Comparison of ENCODE assay signal across 11 mouse cellular contexts in genomic region chr3:66690906-66691522, GRCm38 (mm10).
DNase-seq lines count a peak whose midpoint lies in the region; ATAC-seq and TF ChIP-seq lines count a peak whose summit lies in the region.
"Had no signal": no experiment of that assay in that cellular context is flagged by ENCODE, and none has a peak within 500 bp of the region (broad histone marks: within the 10 kb centered on the region; RNA-seq: fewer than 3 reads in every experiment).

No protein-coding gene starts in this region.

- H3K36me3 ChIP-seq in kidney, embryonic 16.5 days (ENCODE audit: insufficient read depth, low read length): no peaks in the 10 kb centered on the region
- no peaks in the 10 kb centered on the region for H3K36me3 ChIP-seq in midbrain, postnatal 0 days (ENCODE audit: insufficient read depth, low read length)
- H3K36me3 ChIP-seq in midbrain, embryonic 13.5 days: no peaks in the 10 kb centered on the region
- H3K36me3 ChIP-seq in embryonic facial prominence, embryonic 14.5 days (ENCODE audit: control insufficient read depth, insufficient read depth, low read length): no peaks in the 10 kb centered on the region
- H3K36me3 ChIP-seq: hindbrain, embryonic 13.5 days had no signal

- no peaks in the 10 kb centered on the region for H3K9me3 ChIP-seq in kidney, embryonic 16.5 days (ENCODE audit: low read length)
- H3K9me3 ChIP-seq in midbrain, postnatal 0 days (ENCODE audit: low read length): no peaks in the 10 kb centered on the region
- H3K9me3 ChIP-seq in midbrain, embryonic 13.5 days: no peaks in the 10 kb centered on the region; the same call in 1 of the 2 replicates
- H3K9me3 ChIP-seq in embryonic facial prominence, embryonic 14.5 days (ENCODE audit: control insufficient read depth, low read length): 0 out of 2 replicates have a peak, but pooled peaks cover 6% of the 10 kb centered on the region
- H3K9me3 ChIP-seq: hindbrain, embryonic 13.5 days had no signal

- no peak overlapping the region for H3K27ac ChIP-seq in kidney, embryonic 16.5 days (ENCODE audit: low read length)
- no peak overlapping the region for H3K27ac ChIP-seq in midbrain, postnatal 0 days (ENCODE audit: low read depth, low read length)
- no peak overlapping the region for H3K27ac ChIP-seq in midbrain, embryonic 13.5 days
- H3K27ac ChIP-seq in embryonic facial prominence, embryonic 14.5 days (replicated peaks; ENCODE audit: low read depth, low read length): no peak overlapping the region
- H3K27ac ChIP-seq: hindbrain, embryonic 13.5 days had no signal

- no peak overlapping the region for H3K4me3 ChIP-seq in kidney, embryonic 16.5 days (ENCODE audit: low read length)
- H3K4me3 ChIP-seq in midbrain, postnatal 0 days (ENCODE audit: low read depth, low read length): no peak overlapping the region
- H3K4me3 ChIP-seq in midbrain, embryonic 13.5 days (replicated peaks): no peak overlapping the region
- H3K4me3 ChIP-seq in embryonic facial prominence, embryonic 14.5 days (ENCODE audit: low read depth, low read length): no peak overlapping the region
- H3K4me3 ChIP-seq: hindbrain, embryonic 13.5 days had no signal

- H3K4me1 ChIP-seq in kidney, embryonic 16.5 days (ENCODE audit: insufficient read depth, low read length): no peaks in the 10 kb centered on the region
- no peaks in the 10 kb centered on the region for H3K4me1 ChIP-seq in midbrain, postnatal 0 days (ENCODE audit: insufficient read depth, low read length)
- H3K4me1 ChIP-seq in midbrain, embryonic 13.5 days (replicated peaks): no peaks in the 10 kb centered on the region
- H3K4me1 ChIP-seq in embryonic facial prominence, embryonic 14.5 days (ENCODE audit: control insufficient read depth, insufficient read depth, low read length): no peaks in the 10 kb centered on the region; the same call in 1 of the 2 replicates
- H3K4me1 ChIP-seq: hindbrain, embryonic 13.5 days had no signal

- intact Hi-C loops in heart, postnatal 36 days (cut with DNase I): no loop called here

- no peaks in the 10 kb centered on the region for H3K27me3 ChIP-seq in kidney, embryonic 16.5 days (ENCODE audit: insufficient read depth, low read length)
- H3K27me3 ChIP-seq in midbrain, postnatal 0 days (ENCODE audit: insufficient read depth, low read length): no peaks in the 10 kb centered on the region
- H3K27me3 ChIP-seq in midbrain, embryonic 13.5 days: no peaks in the 10 kb centered on the region
- no peaks in the 10 kb centered on the region for H3K27me3 ChIP-seq in embryonic facial prominence, embryonic 14.5 days (replicated peaks; ENCODE audit: control insufficient read depth, insufficient read depth, low read length)
- H3K27me3 ChIP-seq: hindbrain, embryonic 13.5 days had no signal

- no peak overlapping the region for H3K4me2 ChIP-seq in kidney, embryonic 16.5 days (replicated peaks; ENCODE audit: low read depth, low read length)
- no peak overlapping the region for H3K4me2 ChIP-seq in midbrain, postnatal 0 days (ENCODE audit: low read depth, low read length, poor library complexity, severe bottlenecking)
- no peak overlapping the region for H3K4me2 ChIP-seq in midbrain, embryonic 13.5 days (replicated peaks)
- H3K4me2 ChIP-seq in embryonic facial prominence, embryonic 14.5 days (ENCODE audit: low read depth, low read length): no peak overlapping the region
- H3K4me2 ChIP-seq: hindbrain, embryonic 13.5 days; liver, embryonic 11.5 days had no signal

- 79% methylated on average over 10 of the region's 10 CpGs for WGBS in kidney, embryonic 16.5 days
- WGBS in midbrain, postnatal 0 days: 73% methylated on average over 10 of the region's 10 CpGs
- WGBS in midbrain, embryonic 13.5 days: 84% methylated on average over 10 of the region's 10 CpGs
- 69% methylated on average over 10 of the region's 10 CpGs for WGBS in embryonic facial prominence, embryonic 14.5 days

- peak; percentile 6 to 10 for DNase-seq in kidney, postnatal 4 days
- DNase-seq in midbrain, postnatal 0 days (ENCODE audit: low spot score): peak; percentile 32
- peak; percentile 13 for DNase-seq in adrenal gland, adult 2 months
- DNase-seq in embryonic facial prominence, embryonic 14.5 days (ENCODE audit: low spot score): peak; percentile 81
- no peak for DNase-seq in heart, postnatal 36 days
- DNase-seq in ovary, adult 18-20 months (ENCODE audit: low spot score): no peak
- DNase-seq: kidney, adult 11 months had no signal

- no peak for TF ChIP-seq CTCF in midbrain, postnatal 0 days (IDR thresholded peaks at IDR 0.05)

- H3K9ac ChIP-seq in kidney, embryonic 16.5 days (replicated peaks; ENCODE audit: low read length): no peak overlapping the region
- H3K9ac ChIP-seq in midbrain, postnatal 0 days (replicated peaks; ENCODE audit: low read length, poor library complexity, severe bottlenecking): no peak overlapping the region
- H3K9ac ChIP-seq in midbrain, embryonic 13.5 days (replicated peaks): no peak overlapping the region
- H3K9ac ChIP-seq in embryonic facial prominence, embryonic 14.5 days (ENCODE audit: low read depth, low read length): no peak overlapping the region
- H3K9ac ChIP-seq: hindbrain, embryonic 13.5 days had no signal

- ATAC-seq in kidney, embryonic 16.5 days (ENCODE audit: low FRiP score, low TSS enrichment): no peak
- no peak for ATAC-seq in midbrain, postnatal 0 days (ENCODE audit: low FRiP score)
- ATAC-seq in midbrain, embryonic 13.5 days: no peak
- no peak; the same call in 1 of the 2 replicates for ATAC-seq in embryonic facial prominence, embryonic 14.5 days (ENCODE audit: low read depth)

Comparison
In these comparisons a context has a peak if more than half of its experiments do, and no peak if none do; other contexts are left out.
1. DNase-seq: peak in kidney, postnatal 4 days (2 of 2), midbrain, postnatal 0 days (single experiment), adrenal gland, adult 2 months (single experiment) and embryonic facial prominence, embryonic 14.5 days (single experiment); none in heart, postnatal 36 days (0 of 2) and ovary, adult 18-20 months (single experiment).